Mouse (Mus musculus): ENCODE results near the gene Fmnl2. TPM values are rescaled to one million over a fixed set of nuclear protein-coding genes. Genes with fewer than 3 reads are reported as not detected.

Gene Fmnl2
- polyA plus RNA-seq, 1 experiment from 2014 or later: 9.0 TPM

DNA sequence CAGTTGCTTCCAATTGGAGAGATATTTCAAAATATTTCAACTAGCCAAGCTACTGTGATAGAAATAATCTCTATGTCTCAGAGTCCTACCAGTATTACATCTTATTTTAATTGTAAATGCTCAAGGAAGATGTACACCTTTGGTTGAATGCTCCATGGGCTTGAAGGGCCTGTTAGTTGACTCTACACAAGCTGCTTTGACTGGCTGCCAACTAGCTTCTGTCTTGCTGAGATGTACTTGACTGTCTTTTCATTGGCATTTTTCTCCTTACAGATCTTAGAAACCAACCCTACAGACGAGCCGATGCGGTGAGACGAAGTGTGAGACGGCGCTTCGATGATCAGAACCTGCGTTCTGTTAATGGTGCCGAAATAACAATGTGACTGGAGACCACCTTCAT lies 273.9 kb downstream of the Fmnl2 start:
- ATAC-seq: no peak
- WGBS: 84% methylated on average over 9 of the region's 9 CpGs
- H3K36me3 ChIP-seq (ENCODE audit: control insufficient read depth, insufficient read depth, low read length): peaks cover 18% of the 10 kb centered on the region

DNA sequence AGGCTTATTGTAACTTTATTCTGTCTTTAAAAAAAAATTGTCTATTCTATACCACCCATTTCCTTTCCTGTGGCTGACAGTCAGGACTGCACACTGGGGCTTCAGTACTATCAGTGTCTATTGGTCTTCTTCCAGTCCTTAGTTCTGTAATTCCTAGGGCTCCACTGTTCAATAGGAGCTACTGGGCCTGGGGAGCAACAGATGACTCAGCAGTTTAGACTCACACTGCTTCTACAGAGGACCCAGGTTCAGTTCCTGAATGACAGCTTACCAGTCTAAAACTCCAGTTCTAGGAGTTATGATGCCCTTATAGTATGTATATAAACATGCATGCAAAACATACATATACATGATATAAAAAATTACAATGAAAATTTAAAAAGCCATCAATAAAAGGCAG lies 289.2 kb downstream of the Fmnl2 start:
- no peak overlapping the region for H3K9ac ChIP-seq (ENCODE audit: low read depth, low read length)
- H3K9me3 ChIP-seq (ENCODE audit: control insufficient read depth, low read length): no peaks in the 10 kb centered on the region
- H3K4me1 ChIP-seq (ENCODE audit: control insufficient read depth, insufficient read depth, low read depth, low read length): no peaks in the 10 kb centered on the region
- H3K36me3 ChIP-seq (ENCODE audit: control insufficient read depth, insufficient read depth, low read length): peaks cover 13% of the 10 kb centered on the region
- no peaks in the 10 kb centered on the region for H3K27me3 ChIP-seq (replicated peaks; ENCODE audit: control insufficient read depth, insufficient read depth, low read length)
- H3K4me3 ChIP-seq (ENCODE audit: low read length): no peak overlapping the region
- ATAC-seq: no peak
- H3K27ac ChIP-seq (ENCODE audit: low read depth, low read length): no peak overlapping the region
- H3K4me2 ChIP-seq (ENCODE audit: low read length): no peak overlapping the region

More for the DNA sequence above, 273.9 kb downstream of the Fmnl2 start:
- Histone ChIP-seq H3K27me3 (replicated peaks; ENCODE audit: control insufficient read depth, insufficient read depth, low read length) (no peaks in the 10 kb centered on the region), H3K4me2 (ENCODE audit: low read length) (no peak overlapping the region), H3K4me3 (ENCODE audit: low read length) (no peak overlapping the region), H3K9me3 (ENCODE audit: control insufficient read depth, low read length) (no peaks in the 10 kb centered on the region), H3K4me1 (ENCODE audit: control insufficient read depth, insufficient read depth, low read depth, low read length) (no peaks in the 10 kb centered on the region), H3K9ac (ENCODE audit: low read depth, low read length) (no peak overlapping the region), H3K27ac (ENCODE audit: low read depth, low read length) (no peak overlapping the region)

DNA sequence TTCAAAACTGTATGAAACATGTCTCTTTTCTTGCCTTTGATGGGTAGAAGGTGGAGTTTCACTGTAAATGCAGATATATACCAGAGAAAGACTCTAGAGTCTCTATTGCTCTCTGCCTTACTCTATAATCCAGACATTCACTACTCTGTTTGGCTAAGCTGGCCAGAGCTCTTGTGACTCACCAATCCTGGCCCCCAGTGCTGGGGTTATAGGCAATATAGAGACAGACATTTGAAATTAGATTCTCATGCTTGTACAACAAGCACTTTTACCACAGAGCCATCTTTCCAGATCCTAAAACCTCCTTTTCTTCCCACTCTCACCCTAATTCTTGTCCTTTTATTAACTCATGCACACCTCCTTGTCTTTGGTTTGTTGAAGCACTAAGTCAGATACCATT lies 316.3 kb downstream of the Fmnl2 start:
- ATAC-seq: no peak
- Histone ChIP-seq H3K36me3 (ENCODE audit: control insufficient read depth, insufficient read depth, low read length) (peaks cover 8% of the 10 kb centered on the region), H3K9me3 (ENCODE audit: control insufficient read depth, low read length) (no peaks in the 10 kb centered on the region), H3K27me3 (replicated peaks; ENCODE audit: control insufficient read depth, insufficient read depth, low read length) (no peaks in the 10 kb centered on the region), H3K27ac (ENCODE audit: low read depth, low read length) (no peak overlapping the region), H3K4me2 (ENCODE audit: low read length) (no peak overlapping the region), H3K9ac (ENCODE audit: low read depth, low read length) (no peak overlapping the region), H3K4me1 (ENCODE audit: control insufficient read depth, insufficient read depth, low read depth, low read length) (no peaks in the 10 kb centered on the region), H3K4me3 (ENCODE audit: low read length) (no peak overlapping the region)

DNA sequence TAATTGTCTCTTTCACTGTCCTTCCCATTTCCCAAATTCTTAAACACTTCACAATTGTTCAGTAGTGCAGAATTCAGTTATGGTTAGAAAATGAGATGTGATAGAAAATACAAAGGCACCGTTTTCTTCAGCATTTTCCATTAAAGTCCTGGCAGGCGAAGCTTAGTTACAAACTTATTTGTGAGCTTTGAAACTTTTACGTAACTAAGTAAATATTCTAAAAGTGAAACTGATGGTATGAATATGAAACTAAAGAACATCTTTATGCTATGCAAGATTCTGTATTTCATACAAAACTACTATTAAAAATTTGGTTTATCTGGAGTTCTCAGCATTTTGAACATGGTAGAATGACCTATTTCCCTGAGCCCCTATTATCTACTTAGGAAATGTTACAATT lies 321.3 kb downstream of the Fmnl2 start:
- H3K9me3 ChIP-seq (ENCODE audit: control insufficient read depth, low read length): no peaks in the 10 kb centered on the region
- H3K4me1 ChIP-seq (ENCODE audit: control insufficient read depth, insufficient read depth, low read depth, low read length): no peaks in the 10 kb centered on the region
- H3K36me3 ChIP-seq (ENCODE audit: control insufficient read depth, insufficient read depth, low read length): peaks cover 8% of the 10 kb centered on the region
- H3K4me3 ChIP-seq (ENCODE audit: low read length): no peak overlapping the region
- H3K4me2 ChIP-seq (ENCODE audit: low read length): no peak overlapping the region
- H3K27me3 ChIP-seq (replicated peaks; ENCODE audit: control insufficient read depth, insufficient read depth, low read length): no peaks in the 10 kb centered on the region
- no peak overlapping the region for H3K9ac ChIP-seq (ENCODE audit: low read depth, low read length)
- WGBS: 86% methylated on average over 3 of the region's 3 CpGs
- no peak overlapping the region for H3K27ac ChIP-seq (ENCODE audit: low read depth, low read length)
- ATAC-seq: no peak

DNA sequence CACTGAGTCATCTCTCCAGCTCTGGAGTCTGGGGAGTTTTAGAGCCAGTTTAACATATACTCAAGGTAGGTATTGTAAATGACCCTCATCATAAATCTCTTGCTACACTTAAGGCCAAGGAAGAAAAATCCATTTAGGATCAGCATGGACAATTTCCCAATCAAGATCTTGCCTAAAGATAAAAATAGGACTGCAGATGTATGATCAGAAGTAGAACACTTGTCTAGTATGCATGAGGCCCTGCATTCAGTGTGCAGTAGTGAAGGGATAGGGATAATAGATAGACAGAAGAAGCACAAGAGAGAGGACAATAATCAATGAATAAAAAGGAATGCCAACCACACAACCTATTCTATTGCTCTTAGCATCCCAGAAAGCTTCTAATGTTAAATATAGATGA lies 322.2 kb downstream of the Fmnl2 start:
- Histone ChIP-seq H3K9me3 (ENCODE audit: control insufficient read depth, low read length) (no peaks in the 10 kb centered on the region), H3K4me3 (ENCODE audit: low read length) (no peak overlapping the region), H3K27me3 (replicated peaks; ENCODE audit: control insufficient read depth, insufficient read depth, low read length) (no peaks in the 10 kb centered on the region), H3K9ac (ENCODE audit: low read depth, low read length) (no peak overlapping the region), H3K27ac (ENCODE audit: low read depth, low read length) (no peak overlapping the region), H3K36me3 (ENCODE audit: control insufficient read depth, insufficient read depth, low read length) (0 out of 2 replicates have a peak, but pooled peaks cover 3% of the 10 kb centered on the region), H3K4me2 (ENCODE audit: low read length) (no peak overlapping the region), H3K4me1 (ENCODE audit: control insufficient read depth, insufficient read depth, low read depth, low read length) (no peaks in the 10 kb centered on the region)
- ATAC-seq: no peak

Other genes starting within 250 kb of the Fmnl2 start
- gene Cacnb4, start 181.0 kb upstream of the Fmnl2 start, polyA plus RNA-seq (2015; fragmentation: Nextera tagmentation; extraction: Ambion mirVana): 13.6 and 13.9 TPM in 2 replicates
- 35.8 and 39.0 TPM in 2 replicates for gene Stam2, start 115.6 kb upstream of the Fmnl2 start, polyA plus RNA-seq (2015; fragmentation: Nextera tagmentation; extraction: Ambion mirVana)

All from hindbrain, embryonic 16.5 days (tissue).